Mouse (Mus musculus): ENCODE results near the gene Acadl. TPM values are rescaled to one million over a fixed set of nuclear protein-coding genes. Genes with fewer than 3 reads are reported as not detected.

Gene Acadl
- polyA plus RNA-seq, 1 experiment = 58.6 TPM

DNA sequence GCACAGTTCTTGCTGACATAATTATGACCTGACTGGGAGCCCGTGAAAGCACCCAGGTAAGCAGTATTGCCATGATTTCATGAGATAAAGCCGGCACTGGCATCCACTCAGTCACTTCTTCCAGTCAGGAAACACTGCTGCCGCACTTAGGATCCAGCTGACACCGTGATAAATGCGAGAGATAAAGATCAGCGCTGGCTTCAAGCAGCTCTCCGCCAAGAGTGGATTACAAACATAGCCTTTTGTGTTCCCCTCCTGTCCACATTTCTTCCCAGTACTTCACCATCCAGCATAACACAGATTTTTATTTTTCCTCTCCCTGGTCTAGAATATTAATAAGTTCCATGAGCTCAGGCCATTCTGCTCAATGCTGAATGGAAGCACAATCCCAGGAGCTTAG lies 42.8 kb downstream of the Acadl start:
- TF ChIP-seq POLR2A (IDR thresholded peaks at IDR 0.05; ENCODE audit: borderline replicate concordance, low read depth, low read length) (no peak), CTCF (IDR thresholded peaks at IDR 0.05; ENCODE audit: low read depth, low read length) (no peak)
- Histone ChIP-seq H3K4me1 (ENCODE audit: control insufficient read depth, insufficient read depth, low read length) (no peaks in the 10 kb centered on the region), H3K4me3 (ENCODE audit: insufficient read depth, low read length) (no peak overlapping the region), H3K27ac (ENCODE audit: insufficient read depth, low read depth, low read length) (no peak overlapping the region)

DNA sequence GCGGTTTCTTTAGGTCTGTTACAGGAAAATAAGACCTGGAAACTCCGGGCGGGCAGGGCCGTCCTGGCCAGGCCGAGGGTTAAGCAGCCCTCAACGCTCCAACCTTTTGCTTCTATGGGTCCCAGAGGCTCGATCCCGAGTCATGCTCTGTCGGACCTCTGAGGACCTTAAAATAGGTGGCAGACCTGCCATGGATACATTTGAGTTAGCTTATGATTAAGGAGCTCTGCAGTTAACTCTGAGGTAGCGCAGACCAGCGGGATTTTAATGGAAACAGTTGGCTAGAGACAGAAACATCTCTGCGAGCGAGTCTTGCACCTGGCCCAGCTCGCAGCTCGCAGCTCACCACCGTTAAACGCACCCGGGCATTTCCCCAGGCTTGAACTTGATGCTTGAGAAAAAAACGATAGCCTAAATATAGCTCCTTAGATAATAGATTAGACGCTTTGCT lies 45.2 kb downstream of the Acadl start:
- Histone ChIP-seq H3K27ac (ENCODE audit: insufficient read depth, low read depth, low read length) (peak overlapping the region; percentile 9; the same call in 1 of the 2 replicates), H3K4me1 (ENCODE audit: control insufficient read depth, insufficient read depth, low read length) (peaks cover 8% of the 10 kb centered on the region; the same call in 1 of the 2 replicates), H3K4me3 (ENCODE audit: insufficient read depth, low read length) (peak overlapping the region; percentile 69)
- TF ChIP-seq CTCF (IDR thresholded peaks at IDR 0.05; ENCODE audit: low read depth, low read length) (no peak), POLR2A (IDR thresholded peaks at IDR 0.05; ENCODE audit: borderline replicate concordance, low read depth, low read length) (no peak)

DNA sequence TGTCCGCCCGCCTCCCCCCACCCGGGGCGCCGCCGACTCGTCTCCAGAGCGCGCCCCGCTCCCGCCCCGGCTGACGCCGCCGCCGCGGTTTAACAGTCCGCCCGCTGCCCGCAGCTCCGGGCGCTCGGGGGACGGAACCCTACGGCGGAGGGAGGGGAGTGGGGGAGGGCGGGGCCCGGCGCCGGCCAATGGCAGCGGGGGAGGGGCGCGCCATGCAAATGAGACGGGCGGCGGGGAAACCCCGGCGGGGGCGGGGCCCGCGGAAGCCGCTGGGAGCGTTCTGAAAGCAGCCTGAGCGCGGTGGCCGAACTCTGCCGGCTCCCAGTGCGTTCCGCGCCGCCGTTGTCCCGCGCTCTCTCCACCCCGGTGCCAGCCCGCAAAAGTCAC lies 45.6 kb downstream of the Acadl start, which contains the start of gene Kansl1l:
Gene Kansl1l, minus strand, starts transcription at position 110 of the 387 bp plus-strand sequence.
- Histone ChIP-seq H3K4me3 (ENCODE audit: insufficient read depth, low read length) (peak within 1 kb of the TSS; percentile 76), H3K4me1 (ENCODE audit: control insufficient read depth, insufficient read depth, low read length) (peaks cover 9% of the 10 kb centered on the region; the same call in 1 of the 2 replicates), H3K27ac (ENCODE audit: insufficient read depth, low read depth, low read length) (peak within 1 kb of the TSS; percentile 95)
- no peak for TF ChIP-seq CTCF (IDR thresholded peaks at IDR 0.05; ENCODE audit: low read depth, low read length)
- TF ChIP-seq POLR2A (IDR thresholded peaks at IDR 0.05; ENCODE audit: borderline replicate concordance, low read depth, low read length) = no peak; the same call in 1 of the 2 replicates

DNA sequence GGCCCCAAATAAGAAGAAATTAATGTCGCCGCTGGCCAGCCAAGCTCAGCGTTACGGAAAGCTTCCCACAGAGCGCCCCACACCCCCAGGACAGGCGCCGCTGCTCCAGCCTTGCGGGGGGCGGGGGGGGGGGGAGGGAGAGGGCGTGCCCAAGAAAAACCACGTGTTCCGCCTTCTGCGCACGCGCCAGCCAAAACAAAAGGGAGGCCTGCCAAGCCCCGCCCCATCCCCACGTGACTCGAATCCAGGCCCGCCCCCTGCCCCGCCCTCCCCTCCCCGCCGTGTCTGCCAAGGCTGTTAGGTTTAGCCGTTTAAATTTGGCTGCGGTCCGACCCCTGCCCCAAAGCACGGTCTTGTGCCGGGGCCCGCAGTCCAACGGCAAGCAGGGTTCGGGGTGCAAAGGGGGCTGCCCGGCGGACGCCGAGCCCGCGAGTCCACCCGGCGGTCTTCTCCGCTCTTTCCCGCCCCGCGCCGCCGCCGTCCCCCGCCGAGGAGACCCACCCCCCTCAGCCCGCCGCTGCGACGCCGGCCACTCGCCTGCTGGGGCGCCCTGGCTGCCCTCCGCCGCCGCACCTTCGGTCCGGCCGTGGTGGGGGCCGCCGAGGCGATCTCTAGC lies 46.1 kb downstream of the Acadl start:
- H3K4me1 ChIP-seq (ENCODE audit: control insufficient read depth, insufficient read depth, low read length) = peaks cover 9% of the 10 kb centered on the region; the same call in 1 of the 2 replicates
- TF ChIP-seq POLR2A (IDR thresholded peaks at IDR 0.05; ENCODE audit: borderline replicate concordance, low read depth, low read length) = no peak
- no peak for TF ChIP-seq CTCF (IDR thresholded peaks at IDR 0.05; ENCODE audit: low read depth, low read length)
- H3K4me3 ChIP-seq (ENCODE audit: insufficient read depth, low read length) = peak overlapping the region; percentile 76
- H3K27ac ChIP-seq (ENCODE audit: insufficient read depth, low read depth, low read length) = peak overlapping the region; percentile 95

DNA sequence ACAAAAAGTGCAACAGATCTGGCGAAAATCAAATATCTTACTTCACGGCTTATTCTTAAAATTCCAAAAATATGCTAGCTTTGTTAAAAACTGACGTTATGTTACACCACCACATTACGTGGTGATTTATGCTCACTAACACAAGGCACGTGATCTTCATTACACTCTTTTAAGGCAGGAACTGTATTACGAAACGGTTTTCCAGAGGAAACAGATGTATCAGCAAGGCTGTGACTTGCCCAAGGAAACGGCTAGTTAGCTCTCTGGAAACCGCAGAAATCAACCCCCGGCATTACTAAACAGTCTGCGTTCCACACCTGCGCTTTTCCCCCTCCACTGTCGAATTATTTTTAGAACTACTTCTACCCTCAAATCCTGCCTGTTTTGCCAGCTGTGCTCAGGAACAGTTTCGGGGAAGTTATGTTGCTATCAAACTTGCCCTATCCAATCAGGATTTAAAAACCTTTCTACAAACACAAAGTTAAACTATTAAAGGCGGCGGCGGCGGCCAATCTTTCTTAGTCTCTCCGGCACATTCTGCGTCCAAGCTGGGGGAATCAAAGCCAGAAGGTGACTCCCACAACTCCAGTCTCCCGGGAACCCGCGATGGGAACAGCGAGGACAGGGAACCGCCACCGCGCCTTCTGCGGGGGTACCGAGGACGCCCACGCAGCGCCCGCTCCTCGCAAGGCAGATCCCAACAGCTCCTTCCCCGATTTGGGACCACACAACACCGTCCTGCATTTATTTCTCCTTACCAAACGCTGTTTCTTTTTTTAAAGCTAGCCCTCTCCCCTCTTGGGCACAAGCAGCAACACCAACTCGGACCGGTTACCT lies 46.9 kb downstream of the Acadl start:
- TF ChIP-seq CTCF (IDR thresholded peaks at IDR 0.05; ENCODE audit: low read depth, low read length) (no peak), POLR2A (IDR thresholded peaks at IDR 0.05; ENCODE audit: borderline replicate concordance, low read depth, low read length) (no peak)

DNA sequence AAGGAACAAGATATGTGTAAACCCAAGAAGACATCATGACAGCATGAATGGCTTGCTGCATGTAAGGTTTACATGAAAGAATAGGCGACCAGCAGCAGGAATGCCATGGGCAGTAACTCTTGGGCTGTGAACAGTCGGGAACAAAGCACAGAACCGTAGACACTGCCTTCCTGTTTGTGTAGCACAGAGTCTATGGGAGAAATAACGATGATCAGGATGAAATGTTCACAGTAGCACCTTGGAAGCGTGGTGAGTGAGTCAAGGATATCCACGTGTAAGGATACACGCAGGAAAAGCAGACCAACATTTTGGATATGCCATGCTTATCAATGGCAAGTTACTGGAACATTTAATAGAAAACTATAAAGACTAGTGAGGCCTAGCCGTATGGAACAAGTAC lies 48.3 kb downstream of the Acadl start:
- Histone ChIP-seq H3K27ac (ENCODE audit: insufficient read depth, low read depth, low read length) (peak overlapping the region; percentile 59), H3K4me3 (ENCODE audit: insufficient read depth, low read length) (peak overlapping the region; percentile 23), H3K4me1 (ENCODE audit: control insufficient read depth, insufficient read depth, low read length) (peaks cover 9% of the 10 kb centered on the region; the same call in 1 of the 2 replicates)
- no peak for TF ChIP-seq POLR2A (IDR thresholded peaks at IDR 0.05; ENCODE audit: borderline replicate concordance, low read depth, low read length)
- no peak for TF ChIP-seq CTCF (IDR thresholded peaks at IDR 0.05; ENCODE audit: low read depth, low read length)

More for the DNA sequence above, 46.9 kb downstream of the Acadl start:
- H3K27ac ChIP-seq (ENCODE audit: insufficient read depth, low read depth, low read length) = peak overlapping the region; percentile 95
- H3K4me3 ChIP-seq (ENCODE audit: insufficient read depth, low read length) = peak overlapping the region; percentile 72
- H3K4me1 ChIP-seq (ENCODE audit: control insufficient read depth, insufficient read depth, low read length) = peaks cover 9% of the 10 kb centered on the region; the same call in 1 of the 2 replicates

DNA sequence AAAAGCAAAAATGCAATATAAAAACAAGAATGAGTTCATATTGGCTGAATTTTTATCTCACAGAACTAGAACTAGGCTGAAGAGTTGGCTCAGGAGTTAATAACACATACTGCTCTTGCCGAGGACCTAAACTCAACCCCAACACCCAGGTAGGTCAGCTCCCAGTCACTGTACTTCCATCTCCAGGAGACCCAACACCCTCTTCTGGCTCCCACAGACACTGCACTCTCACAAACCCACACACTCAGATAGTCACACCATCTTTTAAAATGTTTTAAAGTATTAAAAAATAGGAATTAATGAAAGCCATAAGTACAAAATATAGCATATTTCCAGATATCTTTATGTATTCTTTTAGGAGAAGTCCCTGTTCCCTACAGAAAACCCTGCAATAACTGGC lies 49.9 kb downstream of the Acadl start:
- TF ChIP-seq POLR2A (IDR thresholded peaks at IDR 0.05; ENCODE audit: borderline replicate concordance, low read depth, low read length) = no peak
- no peak for TF ChIP-seq CTCF (IDR thresholded peaks at IDR 0.05; ENCODE audit: low read depth, low read length)
- no peak overlapping the region for H3K4me3 ChIP-seq (ENCODE audit: insufficient read depth, low read length)

DNA sequence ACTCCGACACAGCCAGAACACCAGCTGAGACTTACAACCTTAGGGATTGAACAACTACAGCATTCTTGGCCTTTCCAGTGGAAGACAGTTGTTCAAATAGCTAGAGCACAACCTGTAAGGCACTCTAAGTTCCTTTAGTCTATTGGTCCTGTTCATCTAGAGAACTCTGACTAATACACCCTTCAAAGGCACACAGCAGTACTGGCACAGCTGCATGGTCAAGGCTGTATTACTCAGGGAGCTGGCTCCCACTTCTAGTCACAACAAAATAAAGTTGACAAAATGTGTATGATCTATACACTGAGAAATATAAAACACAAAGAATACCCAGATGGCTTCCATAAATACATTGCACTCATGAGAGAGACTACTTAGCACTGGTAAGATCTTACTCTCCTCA lies 56.3 kb downstream of the Acadl start:
- TF ChIP-seq CTCF (IDR thresholded peaks at IDR 0.05; ENCODE audit: low read depth, low read length) (no peak), POLR2A (IDR thresholded peaks at IDR 0.05; ENCODE audit: borderline replicate concordance, low read depth, low read length) (no peak)
- Histone ChIP-seq H3K27ac (ENCODE audit: insufficient read depth, low read depth, low read length) (no peak overlapping the region), H3K4me3 (ENCODE audit: insufficient read depth, low read length) (no peak overlapping the region)

More for the DNA sequence above, 49.9 kb downstream of the Acadl start:
- no peak overlapping the region for H3K27ac ChIP-seq (ENCODE audit: insufficient read depth, low read depth, low read length)
- H3K4me1 ChIP-seq (ENCODE audit: control insufficient read depth, insufficient read depth, low read length) = peaks cover 9% of the 10 kb centered on the region; the same call in 1 of the 2 replicates

DNA sequence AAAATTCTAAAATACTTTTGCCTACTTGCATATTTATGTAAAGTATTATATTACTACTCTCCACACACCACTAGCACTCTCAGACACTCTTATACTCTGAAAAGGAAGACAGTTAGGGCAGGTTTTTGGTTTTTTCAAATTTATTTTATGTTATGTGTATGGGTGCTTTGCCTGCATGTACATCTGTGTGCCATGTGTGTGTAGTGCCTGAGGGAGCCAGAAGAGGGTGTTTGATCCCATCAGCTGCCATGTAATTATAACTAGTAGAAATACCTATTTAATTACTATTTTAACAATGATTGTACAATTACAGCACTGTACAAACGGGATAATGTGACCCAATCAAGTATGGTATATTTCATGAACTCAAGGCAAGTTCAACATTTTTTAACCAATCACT lies 57.7 kb downstream of the Acadl start:
- TF ChIP-seq POLR2A (IDR thresholded peaks at IDR 0.05; ENCODE audit: borderline replicate concordance, low read depth, low read length) (no peak), CTCF (IDR thresholded peaks at IDR 0.05; ENCODE audit: low read depth, low read length) (no peak)
- no peaks in the 10 kb centered on the region; the same call in 1 of the 2 replicates for H3K4me1 ChIP-seq (ENCODE audit: control insufficient read depth, insufficient read depth, low read length)
- H3K27ac ChIP-seq (ENCODE audit: insufficient read depth, low read depth, low read length) = no peak overlapping the region
- H3K4me3 ChIP-seq (ENCODE audit: insufficient read depth, low read length) = no peak overlapping the region

More for the DNA sequence above, 56.3 kb downstream of the Acadl start:
- H3K4me1 ChIP-seq (ENCODE audit: control insufficient read depth, insufficient read depth, low read length) = no peaks in the 10 kb centered on the region; the same call in 1 of the 2 replicates
